Mouse (Mus musculus) large intestine, adult 2 months (tissue): ENCODE results near the gene Riok1. TPM values are rescaled to one million over a fixed set of nuclear protein-coding genes. Genes with fewer than 3 reads are reported as not detected.
A peak's percentile ranks its signal among the peaks of the same experiment; 100 is the strongest.

ENCODE experiments used
- DNase-seq: peaks from one replicate; pipeline ENCODE4 v3.0.0-alpha.2; 2012; ENCODE audit warnings: low read depth, low spot score
- WGBS: fragments of 180-500 bp; shearing (Covaris S2); methylation state at CpG from one replicate; pipeline ENCODE4 v1.1.7; 2018; 5-methylcytosine and 5-hydroxymethylcytosine counted together
- polyA plus RNA-seq: library from polyadenylated mRNA; depleted of rRNA; stranded (reverse); fragments of >200 nt; gene quantifications from 2 replicates; pipeline ENCODE4 v1.2.3, GENCODE M21; 2012; rRNA removed

Riok1 gene
- 9.9 and 14.2 TPM in 2 replicates for polyA plus RNA-seq

DNA sequence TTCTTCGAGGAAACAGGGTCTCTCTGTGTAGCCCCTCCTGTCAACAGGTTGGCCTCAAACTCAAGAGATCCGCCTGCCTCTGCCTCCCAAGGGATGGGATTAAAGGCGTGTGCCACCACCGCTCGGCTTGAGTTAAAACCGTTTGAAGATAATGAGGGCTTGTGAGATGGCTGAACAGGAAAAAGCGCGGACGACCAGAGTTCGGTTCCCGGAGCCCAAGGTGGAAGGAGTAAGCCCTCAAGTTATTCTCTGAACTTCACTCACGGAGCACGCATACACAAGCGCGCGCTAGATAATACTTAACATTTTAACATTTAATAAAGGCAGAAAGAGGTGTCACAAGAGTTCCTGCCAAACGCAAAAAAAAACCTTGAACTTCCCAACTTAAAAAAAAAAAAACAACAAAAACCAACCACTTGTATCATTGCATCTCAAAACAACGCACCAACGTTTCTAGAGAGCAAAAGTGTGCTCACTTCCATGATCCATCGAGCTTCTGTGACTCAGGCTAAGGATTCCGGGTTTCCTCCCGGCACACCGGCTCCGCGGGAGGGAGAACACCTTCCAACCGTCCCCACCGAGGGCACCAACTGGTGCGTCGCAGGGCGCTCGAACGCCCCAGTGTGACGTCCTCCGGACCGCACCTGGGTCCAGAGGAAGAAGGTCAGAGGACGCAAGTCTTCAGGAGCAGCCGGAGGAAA is at the start of gene Riok1:
Gene Riok1 (plus strand): TSS at position 653 of the 701 bp plus-strand sequence.
- DNase-seq = no peak
- 7% methylated on average over 37 of the region's 37 CpGs for WGBS

DNA sequence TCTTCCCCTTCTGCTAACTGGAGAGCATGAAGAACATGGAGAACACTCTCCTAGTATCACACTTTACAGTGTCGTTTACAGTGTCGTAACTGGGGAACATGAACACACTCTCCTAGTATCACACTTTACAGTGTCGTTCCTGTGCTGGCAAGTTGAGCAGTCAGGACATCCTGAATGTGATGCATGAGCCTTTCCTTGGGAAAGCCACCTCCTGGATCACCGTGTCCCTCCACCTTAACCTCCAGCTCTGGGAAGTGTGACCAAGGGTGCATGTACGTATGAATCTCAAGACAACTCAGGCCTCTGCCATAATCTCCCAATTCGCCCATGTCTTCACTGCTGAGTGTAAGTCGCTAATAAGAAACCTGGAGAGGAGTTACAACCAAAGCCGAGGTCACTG is 47.1 kb upstream of the Riok1 start:
- 82% methylated on average over 8 of the region's 8 CpGs for WGBS
- no peak for DNase-seq

DNA sequence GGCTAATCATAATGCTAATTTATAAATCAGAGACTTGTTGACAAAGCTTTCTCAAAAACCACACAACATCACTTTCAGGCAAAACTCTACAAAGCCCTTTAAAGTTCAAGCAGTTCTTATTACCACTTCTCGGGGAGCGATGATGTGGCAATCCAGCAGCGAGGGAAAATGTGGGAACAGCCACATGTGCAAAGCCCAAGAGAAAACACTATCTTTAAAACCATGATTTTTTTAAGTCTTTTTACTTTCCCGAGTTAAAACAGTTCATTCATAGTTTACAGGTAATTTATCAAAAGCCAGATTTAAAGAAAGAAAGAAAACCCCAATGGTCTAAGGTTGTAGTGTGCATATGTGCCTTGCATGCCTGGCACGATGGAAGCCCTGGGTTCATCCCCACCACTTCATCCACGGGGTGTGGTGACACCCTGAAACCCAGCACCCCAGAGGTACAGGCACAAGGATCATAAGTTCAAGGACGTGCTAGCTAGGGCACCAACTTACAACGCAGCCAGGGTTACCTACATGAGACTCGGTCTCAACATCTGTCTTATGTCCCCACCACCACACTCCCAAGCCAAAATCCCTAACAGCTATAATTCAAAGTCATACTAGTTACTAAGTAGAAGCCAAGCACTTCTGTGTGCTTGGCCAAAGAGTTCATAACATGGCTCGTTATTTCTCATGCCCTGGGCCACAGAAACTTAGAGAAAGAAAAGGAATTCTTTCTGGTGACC is 44.0 kb upstream of the Riok1 start:
- WGBS = 10% methylated on average over 10 of the region's 10 CpGs
- no peak for DNase-seq

DNA sequence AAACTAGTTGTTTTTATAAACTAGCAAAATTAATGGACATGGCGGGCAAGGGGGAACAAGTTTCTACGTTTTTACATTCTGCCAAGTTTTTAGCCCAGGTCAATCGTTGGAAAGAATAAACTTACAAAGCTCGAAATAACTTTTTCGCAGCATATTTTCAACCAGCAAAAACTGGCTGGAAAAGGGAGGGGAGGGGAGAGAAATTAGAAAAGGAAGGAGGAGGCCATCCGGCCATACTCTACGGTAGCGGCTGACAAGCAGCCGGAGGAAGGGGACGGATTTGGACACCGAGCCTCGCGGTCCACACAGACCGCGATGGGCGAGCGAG is 43.5 kb upstream of the Riok1 start:
- no peak for DNase-seq
- WGBS = under 1% methylated on average over 17 of the region's 17 CpGs

DNA sequence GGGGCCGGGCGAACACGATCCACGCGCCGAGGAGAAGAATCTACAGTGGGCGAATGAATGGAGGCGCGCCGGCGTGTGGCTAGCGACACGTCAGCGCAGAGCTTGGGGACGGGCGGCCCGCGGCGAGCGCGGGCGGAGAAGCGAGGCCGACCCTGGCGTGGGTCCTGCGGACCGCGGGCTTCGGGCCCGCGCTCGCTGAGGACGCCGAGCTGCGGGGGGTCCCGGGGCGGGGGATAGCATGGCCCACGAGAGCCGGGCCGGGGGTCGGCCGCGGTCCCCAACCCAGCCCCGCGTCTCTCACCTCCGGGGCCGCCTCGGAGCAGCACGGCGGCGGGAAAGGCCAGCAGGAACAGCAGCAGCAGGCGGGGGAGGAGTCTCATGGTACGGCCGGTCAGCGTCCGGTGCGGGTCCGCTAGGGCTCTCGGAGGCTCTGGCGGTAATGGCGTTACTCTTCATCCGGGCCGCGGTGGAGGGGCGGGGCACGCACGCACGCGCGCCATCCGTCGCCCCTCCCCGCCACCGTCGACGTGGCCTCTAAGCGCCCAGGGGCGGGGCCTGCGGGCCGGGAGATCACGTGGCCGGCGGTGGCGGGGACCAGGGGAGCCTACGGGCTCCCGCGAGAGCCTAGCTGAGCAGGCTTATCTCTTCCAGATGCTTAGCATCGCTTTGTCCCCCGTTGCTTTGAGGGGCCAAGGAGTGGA is 42.9 kb upstream of the Riok1 start, which contains the start of gene Ssr1:
Gene Ssr1 (minus strand): TSS at position 514 of the 701 bp plus-strand sequence.
- peak; percentile 72 for DNase-seq
- WGBS = under 1% methylated on average over 89 of the region's 89 CpGs

DNA sequence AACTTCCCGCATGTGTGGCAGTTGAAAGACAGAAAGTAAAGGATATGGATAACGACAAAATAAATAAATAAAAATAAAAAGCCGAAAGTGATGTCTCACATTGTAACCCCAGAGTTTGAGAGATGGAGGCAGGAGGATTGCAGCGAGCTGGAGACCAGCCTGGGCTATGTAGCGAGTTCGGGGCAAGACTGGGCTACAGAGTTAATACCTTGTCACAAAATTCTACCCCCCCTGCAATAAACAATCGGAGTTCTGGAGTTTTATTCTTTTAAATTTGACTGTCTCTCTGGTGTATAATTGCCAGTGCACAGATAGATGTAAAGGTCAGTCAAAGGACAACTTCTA is 42.4 kb upstream of the Riok1 start:
- no peak for DNase-seq
- 8% methylated on average over 7 of the region's 7 CpGs for WGBS

DNA sequence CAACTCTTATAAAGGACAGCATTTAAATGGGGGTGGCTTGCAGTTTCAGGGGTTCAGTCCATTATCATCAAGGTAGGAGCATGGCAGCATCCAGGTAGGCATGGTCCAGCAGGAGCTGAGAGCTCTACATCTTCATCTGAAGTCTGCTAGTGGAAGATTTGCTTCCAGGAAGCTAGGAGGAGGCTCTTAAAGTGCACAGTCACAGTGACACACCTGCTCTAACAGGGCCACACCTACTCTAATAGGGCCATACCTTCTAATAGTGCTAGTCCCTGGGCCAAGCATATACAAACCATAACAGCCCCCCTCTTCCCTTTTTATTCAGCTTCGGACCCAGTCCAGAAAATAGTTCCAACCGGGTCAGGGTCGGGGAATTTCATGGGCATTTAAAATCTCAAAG is 37.1 kb upstream of the Riok1 start:
- DNase-seq = peak; percentile 25
- 53% methylated on average over 3 of the region's 3 CpGs for WGBS

DNA sequence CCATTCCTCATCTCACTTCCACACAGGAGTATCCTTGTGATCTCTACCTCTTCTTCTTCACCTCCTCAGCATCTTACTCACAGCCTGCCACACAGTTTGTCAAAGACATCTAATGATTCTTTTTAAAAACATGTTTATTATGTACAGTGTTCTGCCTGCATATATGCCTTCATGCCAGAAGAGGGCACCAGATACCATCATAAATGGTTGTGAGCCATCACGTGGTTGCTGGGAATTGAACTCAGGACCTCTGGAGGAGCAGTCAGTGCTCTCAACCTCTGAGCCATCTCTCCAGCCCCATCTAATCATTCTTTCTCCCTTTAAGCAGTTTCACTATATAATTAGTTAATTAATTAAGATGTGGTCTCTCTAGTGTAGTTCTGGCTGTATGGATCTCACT is 34.3 kb upstream of the Riok1 start:
- no peak for DNase-seq
- 41% methylated on average over 1 of the region's 1 CpGs for WGBS

DNA sequence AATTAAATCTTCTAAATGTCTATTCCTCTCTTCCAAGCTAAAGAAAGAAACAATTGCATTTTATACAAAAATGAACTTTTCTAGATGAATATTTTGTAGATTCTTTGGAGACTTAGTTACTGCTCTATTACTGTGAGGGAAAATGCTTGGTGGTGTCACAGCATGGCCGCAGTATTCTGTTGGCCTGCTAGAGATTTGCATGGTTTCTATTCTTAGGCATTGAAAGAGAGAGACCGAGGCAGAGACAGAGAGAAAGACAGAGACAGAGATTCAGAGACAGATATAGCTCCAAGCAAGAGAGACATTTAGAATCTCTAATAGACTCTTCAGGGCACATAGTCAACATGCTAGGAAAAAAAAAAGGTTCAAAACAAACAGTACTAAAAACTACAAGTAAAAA is 28.8 kb upstream of the Riok1 start:
- no peak for DNase-seq
- 89% methylated on average over 2 of the region's 2 CpGs for WGBS

DNA sequence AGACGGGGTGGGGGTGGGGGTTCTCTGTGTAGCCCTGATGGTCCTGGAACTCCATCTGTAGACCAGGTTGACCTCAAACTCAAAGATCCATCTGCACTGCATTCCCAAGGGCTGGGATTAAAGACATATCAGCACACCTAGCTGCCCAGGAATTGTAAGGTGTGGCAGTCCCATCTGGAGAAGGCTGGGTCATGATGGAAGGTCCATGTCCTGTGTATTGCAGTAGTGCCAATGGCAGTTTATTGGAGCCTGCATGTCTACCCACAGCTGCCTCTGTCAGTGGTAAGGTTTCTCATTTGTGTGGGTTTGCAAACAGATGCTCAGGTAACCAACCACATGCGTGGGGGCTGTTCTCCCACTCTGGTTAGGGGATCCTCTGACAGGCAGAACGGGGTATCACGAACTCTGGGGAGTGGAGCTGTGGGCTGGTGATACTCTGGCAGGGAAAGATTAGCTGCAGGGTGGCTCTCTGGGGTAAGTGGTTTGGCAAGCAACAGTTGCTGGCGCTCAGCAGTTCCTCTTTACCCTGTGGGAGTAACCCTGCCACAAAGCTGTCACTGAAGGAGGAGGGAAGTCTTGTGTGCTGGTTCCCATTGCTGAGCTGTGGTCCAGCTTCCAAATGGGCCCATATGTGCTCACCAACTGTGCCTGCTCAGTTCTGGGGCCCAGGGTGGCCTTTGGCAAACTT is 26.9 kb upstream of the Riok1 start:
- DNase-seq = no peak
- WGBS = 83% methylated on average over 5 of the region's 5 CpGs

DNA sequence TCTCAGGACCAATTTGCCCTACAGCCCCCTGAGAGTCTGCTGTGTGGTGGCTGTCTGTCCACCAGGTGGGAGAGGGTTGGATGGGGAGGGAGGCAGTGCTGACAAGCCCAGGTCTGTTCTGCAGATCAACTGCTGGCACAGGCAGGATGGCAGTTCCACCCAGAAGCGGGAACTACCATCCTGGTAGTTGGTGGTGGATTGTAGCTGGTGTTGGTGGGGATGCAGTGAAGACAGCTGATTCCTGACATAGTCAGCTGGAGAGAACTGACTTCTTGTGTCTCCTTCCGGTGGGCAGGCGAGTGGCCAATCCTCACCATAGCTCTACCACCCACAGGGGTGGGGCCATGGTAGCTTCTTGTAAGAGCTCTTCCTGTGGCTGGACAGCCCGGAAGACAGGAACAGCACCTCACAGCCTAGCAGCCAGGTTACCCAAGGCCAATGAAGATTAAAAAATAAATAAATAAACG is 26.3 kb upstream of the Riok1 start:
- WGBS = 74% methylated on average over 5 of the region's 5 CpGs
- DNase-seq = no peak

DNA sequence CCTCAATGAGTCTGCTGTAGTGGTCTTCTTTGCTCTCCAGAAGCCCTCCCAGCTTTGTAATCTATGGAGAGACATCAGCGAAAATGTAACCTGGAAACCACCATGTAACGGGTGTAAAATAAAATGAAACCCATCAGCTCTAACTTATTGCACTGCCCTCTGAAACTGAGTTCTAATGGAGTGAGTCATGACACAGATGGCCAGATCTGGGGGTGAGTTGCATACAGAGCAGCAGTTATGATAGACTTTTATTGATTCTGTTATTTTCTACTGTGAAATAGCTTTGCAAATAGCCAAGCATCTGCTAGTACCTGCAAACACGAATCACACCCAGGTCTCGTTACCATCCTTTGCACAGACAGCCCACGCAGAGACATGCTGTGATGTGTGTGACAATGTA is 24.4 kb upstream of the Riok1 start:
- WGBS = 73% methylated on average over 5 of the region's 5 CpGs
- DNase-seq = no peak

DNA sequence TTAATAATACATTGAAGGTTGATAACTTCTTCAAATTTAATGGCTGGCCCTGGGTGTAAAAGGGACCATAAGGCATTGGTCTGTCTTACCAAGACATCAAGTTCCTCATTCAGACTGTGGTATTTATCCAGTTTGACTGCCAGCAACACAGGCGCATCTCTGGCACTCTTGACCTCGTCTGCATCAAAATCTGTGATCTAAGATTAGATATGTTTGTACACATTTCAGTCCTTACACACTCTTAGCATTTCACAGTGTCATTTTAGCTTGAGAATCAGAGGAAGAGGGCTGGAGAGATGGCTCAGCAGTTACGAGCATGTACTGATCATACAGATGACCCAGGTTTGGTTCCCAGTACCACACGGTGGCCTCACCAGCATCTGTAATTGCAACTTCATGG is 21.2 kb upstream of the Riok1 start:
- DNase-seq = no peak
- WGBS = 88% methylated on average over 4 of the region's 4 CpGs

DNA sequence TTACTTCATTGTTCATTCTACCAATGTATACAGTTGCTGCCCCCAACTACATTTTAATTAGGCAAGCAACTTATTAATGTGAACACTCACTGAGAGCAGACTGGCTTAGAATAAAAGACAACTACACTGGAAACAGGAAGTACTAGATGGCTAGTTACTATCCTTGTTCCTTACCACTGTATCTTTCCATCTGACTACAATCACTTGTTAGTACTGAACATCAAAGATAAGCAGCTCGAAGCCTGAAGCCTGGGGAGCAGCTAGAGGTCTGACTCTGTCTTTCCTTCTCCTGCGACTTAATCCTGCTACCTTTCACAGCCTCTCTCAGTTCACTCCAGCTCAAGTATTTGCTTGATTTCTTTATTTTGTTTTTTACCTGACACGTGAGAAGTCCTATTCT is 18.0 kb upstream of the Riok1 start:
- 65% methylated on average over 3 of the region's 3 CpGs for WGBS
- DNase-seq = no peak

DNA sequence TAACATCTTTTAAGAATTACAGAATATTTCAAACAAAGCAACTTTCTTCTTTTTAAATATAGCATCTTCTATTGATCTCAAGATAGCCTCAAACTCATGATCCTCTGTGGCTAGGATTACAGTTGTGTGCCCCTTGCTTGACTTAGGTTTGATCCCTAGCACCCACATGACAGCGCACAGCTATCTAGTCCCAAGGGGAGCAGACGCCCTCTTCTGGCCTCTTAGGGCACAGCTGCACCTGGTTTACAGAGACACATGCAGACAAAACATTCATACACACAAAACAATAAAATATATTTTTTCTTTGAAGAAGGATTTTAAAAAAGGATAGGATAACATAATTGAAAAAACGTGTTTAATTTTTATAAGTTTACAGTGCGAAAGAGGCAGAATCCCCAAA is 10.9 kb upstream of the Riok1 start:
- 51% methylated on average over 4 of the region's 4 CpGs for WGBS
- no peak for DNase-seq

DNA sequence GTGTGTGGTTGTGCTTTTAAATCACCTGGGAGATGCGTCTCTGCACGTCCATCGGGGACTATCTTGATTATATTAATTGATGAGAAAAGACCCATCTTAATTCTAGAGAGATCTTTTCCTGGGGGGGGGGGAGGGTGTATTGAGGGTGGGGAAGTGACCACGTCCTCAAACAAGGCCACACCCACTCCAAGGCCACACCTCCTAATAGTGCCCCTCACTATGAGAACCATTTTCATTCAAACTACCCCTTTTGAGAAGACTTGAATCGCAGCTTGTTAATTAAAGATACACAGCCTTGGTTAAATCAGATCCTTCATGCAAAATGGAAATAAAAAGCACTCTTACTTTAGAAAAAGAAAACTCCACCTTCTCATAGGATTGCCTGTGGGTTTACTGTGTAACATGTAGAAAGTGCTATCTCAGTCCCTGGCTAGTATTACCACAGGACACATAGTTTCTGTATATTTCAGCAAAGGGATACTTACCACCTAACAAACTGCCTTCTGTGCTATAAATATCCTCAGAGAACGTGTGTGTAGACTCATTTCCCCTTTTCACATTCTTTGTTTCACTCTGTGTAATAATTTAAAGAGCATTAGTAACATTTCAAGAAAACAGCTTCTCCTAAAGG is 9.1 kb upstream of the Riok1 start:
- WGBS = 64% methylated on average over 6 of the region's 6 CpGs
- DNase-seq = no peak

DNA sequence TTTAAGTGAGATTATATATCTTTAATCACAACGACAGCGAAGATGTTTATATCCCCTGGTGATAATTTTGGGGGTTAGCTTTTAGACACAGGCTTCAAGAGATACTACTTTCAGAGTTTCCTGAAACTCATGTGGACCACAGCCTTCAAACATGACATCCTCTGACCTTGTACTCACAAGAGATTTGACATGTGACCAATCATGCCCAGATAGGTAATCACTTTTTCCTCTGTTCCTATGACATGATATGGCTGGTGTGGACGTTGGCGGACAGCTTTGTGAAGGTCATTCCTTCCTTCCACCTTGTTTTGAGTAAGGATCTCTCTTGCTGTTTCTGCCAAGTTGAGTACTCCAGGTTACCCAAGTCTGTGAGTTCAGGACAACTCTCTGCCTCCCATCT is 8.4 kb upstream of the Riok1 start:
- 72% methylated on average over 4 of the region's 4 CpGs for WGBS

DNA sequence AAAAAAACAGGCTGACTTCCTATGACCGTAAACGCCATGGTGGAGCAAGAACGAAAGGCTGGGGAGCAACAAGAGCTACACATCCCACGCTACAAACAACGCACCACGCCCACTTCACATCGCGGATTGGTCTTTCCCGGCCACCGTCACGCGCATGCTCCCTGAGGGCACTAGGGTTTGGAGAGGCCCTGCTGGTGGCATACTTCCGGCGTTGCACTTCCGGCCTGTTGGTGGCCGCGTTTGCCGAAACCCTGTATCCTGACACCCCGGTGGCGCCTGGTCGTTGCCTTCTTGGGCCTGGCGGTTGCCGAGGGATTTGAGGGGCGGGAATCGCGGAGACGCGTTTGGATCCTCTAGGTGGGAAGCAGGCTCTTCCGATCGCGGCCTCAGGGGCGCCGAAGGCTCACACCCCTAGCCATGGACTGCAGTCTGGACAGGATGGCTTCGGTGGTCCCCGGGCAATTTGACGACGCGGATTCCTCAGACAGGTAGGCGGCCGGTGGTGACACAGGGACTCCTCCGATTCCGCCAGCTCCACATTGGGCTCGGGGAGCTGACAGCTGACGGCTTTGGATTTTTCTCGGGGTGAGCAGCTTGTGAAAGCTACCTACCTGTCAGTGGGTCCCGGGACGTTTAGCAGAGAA is 371 bp downstream of the Riok1 start, which contains the start of gene Cage1:
Gene Cage1 (minus strand): TSS at position 26 of the 644 bp plus-strand sequence.
- under 1% methylated on average over 47 of the region's 47 CpGs for WGBS
- peak; percentile 95 for DNase-seq

More for the DNA sequence above, 8.4 kb upstream of the Riok1 start:
- DNase-seq = no peak

DNA sequence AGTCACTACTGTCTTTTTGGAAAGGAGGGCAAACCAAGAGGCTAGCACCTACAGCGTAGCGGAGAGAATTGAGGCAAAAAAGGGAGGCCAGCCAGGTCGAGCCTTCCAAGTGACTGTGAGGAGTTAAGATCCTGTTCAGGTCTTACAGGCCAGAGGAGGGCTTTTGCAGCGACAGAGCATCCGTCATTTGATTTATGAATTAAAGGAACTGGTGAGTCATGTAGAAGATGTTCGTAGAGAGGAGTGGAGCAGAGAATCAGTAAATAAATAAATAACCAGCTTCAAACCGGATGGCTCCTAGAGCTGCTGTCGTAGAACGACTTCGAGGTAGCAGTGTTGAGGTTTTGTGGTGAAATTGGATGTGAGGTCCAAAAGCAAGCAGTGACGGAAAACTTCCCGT is 1.0 kb downstream of the Riok1 start:
- DNase-seq = no peak
- WGBS = 14% methylated on average over 12 of the region's 12 CpGs
